Mouse (Mus musculus) gastrocnemius, adult 18-20 months (tissue): ENCODE data around the gene Add3. TPM values are rescaled to one million over a fixed set of nuclear protein-coding genes. Genes with fewer than 3 reads are reported as not detected.
A peak's percentile ranks its signal among the peaks of the same experiment; 100 is the strongest.

ENCODE experiments used
- DNase-seq: peaks from one replicate; pipeline ENCODE4 v3.0.0; 2021; ENCODE audit warnings: low spot score
- total RNA-seq, 2 experiments: library from RNA; stranded (reverse); gene quantifications; 2 replicates each; pipeline ENCODE4 v1.2.3; 2021

Gene Add3
- total RNA-seq, 2 experiments from 2014 or later: 23.0 to 30.5 TPM

GRCm38 (mm10) chr19:53128494-53129337, 11.5 kb upstream of the Add3 start:
- peak; percentile 15 for DNase-seq

DNA sequence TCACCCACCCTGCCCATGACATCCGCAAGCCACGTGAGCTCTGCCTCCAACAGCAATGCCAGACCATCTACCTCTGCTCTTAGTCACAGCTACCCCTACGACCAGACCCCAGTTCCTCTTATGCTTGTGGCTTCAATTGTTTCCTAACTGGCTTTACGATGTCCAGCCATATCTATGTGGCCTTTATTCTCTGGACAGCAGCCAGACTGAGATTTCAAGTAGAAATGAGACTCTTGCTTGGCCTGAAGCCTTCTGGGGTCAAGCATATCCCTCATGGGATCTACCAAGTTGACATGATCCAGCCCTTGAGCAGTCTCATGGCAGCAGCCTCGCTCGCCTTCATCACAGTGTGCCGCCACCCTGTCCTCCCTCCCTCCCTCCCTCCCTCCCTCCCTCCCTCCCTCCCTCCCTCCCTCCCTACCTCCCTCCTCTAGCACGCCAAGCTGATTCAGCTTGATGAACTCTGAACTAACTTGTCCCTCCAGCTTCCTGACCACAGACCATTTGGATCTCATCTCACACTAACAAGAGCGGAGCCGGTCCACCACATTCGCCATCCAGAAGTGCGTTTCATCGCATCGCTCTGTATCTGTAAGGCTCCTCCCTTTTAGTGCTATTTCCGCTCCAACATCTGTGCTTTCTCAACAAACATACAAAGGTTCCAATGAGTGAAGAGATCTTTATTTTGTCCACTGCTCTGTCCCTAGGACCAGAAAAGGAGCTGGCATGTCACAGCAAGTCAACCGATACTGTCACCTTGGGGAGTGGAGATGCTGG, 9.7 kb upstream of the Add3 start:
- DNase-seq: no peak

- no peak for DNase-seq
Observed at GRCm38 (mm10) chr19:53132471-53132870, 7.8 kb upstream of the Add3 start.

- no peak for DNase-seq
Observed at GRCm38 (mm10) chr19:53136336-53137090, 3.7 kb upstream of the Add3 start.

DNA sequence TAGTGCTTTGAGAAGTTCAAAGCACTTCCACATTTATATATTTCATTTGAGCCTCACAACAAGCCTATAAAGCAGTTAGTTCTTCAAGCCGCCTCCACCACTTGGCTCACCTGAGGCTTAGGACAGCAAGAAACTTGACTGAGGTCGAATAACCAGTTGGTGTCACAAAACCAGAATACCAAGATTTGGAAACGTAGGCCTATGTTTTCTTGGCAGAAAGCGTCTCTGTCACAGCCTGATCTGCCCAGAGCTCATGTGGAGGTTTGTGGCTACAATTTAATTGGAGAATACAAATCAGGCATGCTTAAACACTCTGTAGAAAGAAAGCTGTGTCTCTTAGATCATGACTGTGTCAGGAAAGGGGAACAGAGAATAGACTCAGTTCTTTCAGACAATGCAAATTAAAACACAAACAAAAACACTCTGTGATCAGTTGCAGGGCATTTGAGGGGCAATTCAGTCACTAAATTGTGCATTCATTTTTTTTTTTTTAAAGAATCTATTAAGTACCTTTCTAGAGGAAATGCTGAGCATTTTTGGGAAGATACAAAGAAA, 3.0 kb upstream of the Add3 start:
- DNase-seq: no peak

DNA sequence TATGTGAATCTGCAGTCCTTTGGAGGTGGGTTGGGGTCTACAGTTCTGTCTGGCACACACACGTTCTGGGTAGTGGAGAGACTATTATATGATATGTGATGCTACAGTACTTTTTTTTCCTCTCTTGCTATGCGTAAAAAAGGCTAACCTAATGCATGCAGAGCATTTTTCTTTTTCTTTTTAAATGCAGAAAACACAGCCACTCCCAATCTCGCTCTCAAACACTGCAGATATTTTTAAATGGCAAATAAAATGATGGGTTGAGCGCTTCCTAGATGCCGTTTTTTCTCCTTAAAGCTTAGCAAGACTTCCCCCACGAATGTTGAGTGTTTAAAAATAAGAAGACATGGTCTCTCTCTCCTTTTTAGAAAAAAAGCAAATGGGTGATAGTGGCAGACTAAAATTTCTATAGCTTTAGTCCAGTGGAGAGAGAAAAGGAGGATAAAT, 584 bp downstream of the Add3 start:
- no peak for DNase-seq

GRCm38 (mm10) chr19:53141251-53142072, 1.2 kb downstream of the Add3 start:
- peak; percentile 85 for DNase-seq

DNA sequence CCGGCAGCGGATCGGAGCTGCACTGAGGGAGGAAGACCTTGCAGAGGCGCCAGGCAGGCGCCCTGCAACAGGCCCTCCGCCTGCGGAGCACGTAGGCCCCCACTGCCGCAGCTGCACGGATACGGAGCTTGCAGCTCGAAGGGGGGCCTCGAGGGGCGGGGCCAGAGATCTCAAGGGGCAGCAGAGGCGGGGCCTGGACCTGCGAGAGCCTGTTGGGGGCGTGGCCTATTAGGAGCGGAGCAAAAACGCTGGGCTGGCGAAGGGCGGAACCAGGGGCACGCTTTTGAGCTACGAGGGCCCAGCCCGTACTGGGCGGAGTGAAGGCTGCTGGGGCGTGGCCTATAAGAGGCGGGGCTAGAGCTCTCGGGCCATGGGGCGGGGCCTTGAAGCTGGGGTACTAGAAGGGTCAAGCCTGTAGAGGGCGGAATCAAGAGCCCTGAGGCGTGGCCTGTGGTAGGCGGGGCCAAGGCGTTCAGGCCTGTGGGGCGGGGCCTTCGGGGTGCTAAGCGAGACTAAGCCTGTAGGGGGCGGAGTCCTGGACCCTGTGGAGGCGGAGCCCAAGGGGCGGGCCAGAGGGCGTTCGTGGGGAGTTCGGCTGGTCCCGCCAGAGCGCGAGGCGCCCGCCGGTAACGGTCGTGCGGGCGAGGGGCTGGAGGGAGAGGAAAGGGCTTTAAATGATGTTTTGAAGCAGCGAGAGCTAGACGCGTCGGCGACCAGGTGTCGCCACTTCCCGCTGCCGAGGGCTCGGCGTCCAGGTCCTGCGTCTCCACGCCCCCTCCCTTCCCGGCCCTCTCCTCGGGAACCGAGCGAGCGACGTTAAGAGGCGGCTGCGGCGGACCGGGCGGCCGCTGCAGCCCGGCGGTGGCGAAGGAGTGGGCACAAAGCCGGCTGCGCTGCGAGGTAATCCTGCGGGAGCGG, 2.2 kb downstream of the Add3 start:
- DNase-seq: peak; percentile 100

- peak; percentile 39 for DNase-seq
Observed at GRCm38 (mm10) chr19:53143108-53143971, 3.1 kb downstream of the Add3 start.

DNA sequence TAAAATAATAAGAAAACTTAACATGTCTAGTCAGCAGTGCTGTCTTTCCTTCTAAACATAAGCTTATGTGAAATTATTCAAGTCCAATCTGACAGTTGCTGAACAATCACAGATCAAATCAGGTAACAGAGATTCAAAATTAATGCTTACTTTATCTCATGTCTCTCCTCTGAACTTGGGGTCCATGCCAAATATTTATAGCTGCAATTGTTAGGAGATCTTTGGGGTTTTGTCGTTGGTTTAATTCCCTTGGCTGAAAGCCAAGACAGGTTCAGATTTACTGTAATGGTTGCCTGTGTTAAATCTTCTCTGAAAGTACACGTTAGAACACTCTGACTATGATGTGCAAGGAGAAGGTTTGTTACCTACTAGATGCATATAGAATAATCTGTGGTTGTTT, 4.8 kb downstream of the Add3 start:
- DNase-seq: no peak

- no peak for DNase-seq
Observed at GRCm38 (mm10) chr19:53149381-53149780, 9.1 kb downstream of the Add3 start.

GRCm38 (mm10) chr19:53152451-53152850, 12.2 kb downstream of the Add3 start:
- no peak for DNase-seq

DNA sequence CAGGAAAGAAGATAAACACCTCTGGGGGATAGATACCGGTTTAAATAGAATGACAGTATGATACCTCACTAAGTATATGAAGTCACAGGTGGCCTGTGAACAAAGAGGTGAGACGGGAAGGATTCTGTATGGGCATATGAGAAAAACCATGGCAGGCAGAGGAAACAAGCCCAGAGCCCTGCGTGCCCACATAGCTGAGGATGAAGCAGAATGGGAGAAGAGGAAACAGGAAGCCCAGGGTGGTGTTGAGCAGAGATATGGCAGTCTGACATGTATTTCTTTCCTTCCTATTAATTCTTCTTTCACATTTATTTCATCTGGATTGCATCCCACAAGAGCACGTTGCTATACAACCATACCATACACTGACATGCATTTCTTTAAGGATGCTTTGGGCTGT, 12.9 kb downstream of the Add3 start:
- DNase-seq: no peak

GRCm38 (mm10) chr19:53154156-53154555, 13.9 kb downstream of the Add3 start:
- no peak for DNase-seq

DNA sequence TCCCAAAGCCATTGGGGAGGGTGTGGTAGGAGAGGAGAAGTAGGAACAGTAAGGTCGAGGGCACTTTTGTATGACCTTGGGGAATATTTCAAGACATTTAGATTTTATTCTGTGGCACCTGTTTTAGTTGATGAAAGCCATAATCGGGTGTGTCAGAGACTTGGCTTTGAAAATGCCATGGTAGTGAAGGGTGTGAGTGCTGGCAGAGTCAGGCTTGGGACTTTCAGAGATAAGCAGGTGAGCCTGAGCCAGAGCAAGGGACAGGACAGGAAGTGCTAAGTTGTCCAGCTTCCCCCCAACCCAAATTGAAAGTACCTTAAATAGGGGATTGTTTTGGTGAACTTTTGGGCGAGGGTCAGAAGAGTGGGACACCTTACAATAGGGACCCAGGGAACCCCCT, 16.1 kb downstream of the Add3 start:
- no peak for DNase-seq

DNA sequence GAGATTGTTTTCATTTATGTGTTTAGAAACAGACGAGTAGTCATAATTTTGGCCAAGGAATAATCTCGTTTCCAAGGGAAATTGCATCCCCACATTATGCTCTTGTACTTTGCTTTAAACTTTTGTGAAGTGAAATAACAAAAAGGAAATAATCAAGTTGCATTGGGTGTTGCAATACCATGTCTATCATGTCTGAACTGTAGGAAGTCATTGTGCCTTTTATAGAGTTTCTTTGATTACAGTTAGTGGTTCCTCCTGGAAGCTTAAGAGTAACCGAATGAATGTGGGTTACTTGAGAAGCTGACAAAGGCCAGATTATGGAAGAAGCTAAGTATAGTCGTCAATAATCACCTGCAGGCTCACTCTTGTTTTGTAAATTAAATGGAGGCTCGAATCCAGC, 16.9 kb downstream of the Add3 start:
- no peak for DNase-seq

DNA sequence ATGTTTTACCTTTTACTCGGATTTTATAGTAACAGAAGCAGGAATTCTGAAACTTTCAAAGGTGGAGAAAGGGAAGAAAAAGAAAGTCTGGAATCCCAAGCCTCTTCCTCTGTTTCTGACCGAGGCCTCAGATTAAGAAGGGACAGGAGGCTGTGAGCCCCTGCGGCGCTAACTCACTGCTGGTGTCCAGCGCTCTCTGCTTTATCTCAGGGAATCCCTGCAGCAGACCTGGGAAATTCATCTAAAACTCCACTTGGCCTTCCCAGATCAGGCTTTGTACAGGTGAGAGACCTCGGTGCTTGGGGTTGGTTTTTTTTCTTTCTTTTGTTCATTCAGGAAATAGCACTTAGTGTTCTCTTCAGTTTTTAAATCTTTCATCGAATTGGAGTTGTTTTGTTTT, 19.1 kb downstream of the Add3 start:
- no peak for DNase-seq

DNA sequence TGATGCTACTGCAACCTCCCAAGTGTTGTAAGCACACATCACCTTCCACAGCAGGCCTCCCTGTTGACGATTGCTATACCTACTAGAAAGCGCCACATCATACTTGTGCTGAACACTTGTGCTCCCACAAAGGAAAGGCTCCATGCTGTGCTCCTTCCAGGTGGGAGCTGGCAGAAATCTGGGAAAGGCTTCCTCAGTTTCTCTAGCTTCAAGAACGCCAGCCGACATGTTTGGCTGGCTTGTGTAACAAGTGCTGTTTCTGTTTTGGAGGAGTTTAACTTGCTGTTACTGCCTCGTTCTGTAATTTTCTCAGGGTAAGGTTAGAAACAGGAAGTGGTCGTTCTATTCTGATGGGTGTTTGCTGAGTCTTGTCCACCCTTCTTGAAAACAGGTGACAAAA, 22.7 kb downstream of the Add3 start:
- DNase-seq: no peak

GRCm38 (mm10) chr19:53164645-53165044, 24.4 kb downstream of the Add3 start:
- no peak for DNase-seq
